ENCODE assay signal across 24 mouse cellular contexts in genomic region chr2:44045231-44045630, GRCm38 (mm10).
DNase-seq lines count a peak whose midpoint lies in the region; ATAC-seq and TF ChIP-seq lines count a peak whose summit lies in the region.
"Had no signal": no experiment of that assay in that cellular context is flagged by ENCODE, and none has a peak within 500 bp of the region (broad histone marks: within the 10 kb centered on the region; RNA-seq: fewer than 3 reads in every experiment).

No protein-coding gene starts in this region.

- no peaks in the 10 kb centered on the region for H3K27me3 ChIP-seq in lung, embryonic 14.5 days (ENCODE audit: insufficient read depth, low read length)
- H3K27me3 ChIP-seq: embryonic facial prominence, embryonic 13.5 days; embryonic facial prominence, embryonic 15.5 days; forebrain, embryonic 12.5 days had no signal

- DNase-seq in lung, embryonic 14.5 days, result peak; percentile 34
- no peak for DNase-seq in lung, adult 2 months
- peak; percentile 5 for DNase-seq in NIH3T3 (ENCODE audit: low read depth)
- peak; percentile 64 for DNase-seq in adipocyte (ENCODE audit: low spot score)
- DNase-seq in spleen, postnatal 14 days (ENCODE audit: low spot score in 2 of 2), result no peak
- DNase-seq: adrenal gland, adult 2 months; adrenal gland, postnatal 10 days; adrenal gland, postnatal 25 days; cerebellum, adult 11 months; cerebellum, adult 18-20 months; cerebellum, adult 8-10 months; cerebellum, adult 9-11 months; cerebellum, postnatal 14 days; cerebellum, postnatal 36 days; embryo, embryonic 11 days had no signal

- H3K9ac ChIP-seq in lung, embryonic 14.5 days, result no peak overlapping the region
- H3K9ac ChIP-seq: embryonic facial prominence, embryonic 13.5 days; embryonic facial prominence, embryonic 15.5 days; forebrain, embryonic 12.5 days had no signal

- no peaks in the 10 kb centered on the region for H3K9me3 ChIP-seq in lung, embryonic 14.5 days (ENCODE audit: low read depth, low read length)
- H3K9me3 ChIP-seq: embryonic facial prominence, embryonic 13.5 days; embryonic facial prominence, embryonic 15.5 days; forebrain, embryonic 10.5 days; forebrain, embryonic 12.5 days had no signal

- no peak for ATAC-seq in lung, embryonic 14.5 days (ENCODE audit: insufficient read depth)
- ATAC-seq: activated CD4-positive, CD25-positive, alpha-beta regulatory T cell, adult 4 months; forebrain, embryonic 14.5 days; forebrain, embryonic 16.5 days; Patski had no signal

- H3K4me2 ChIP-seq in lung, embryonic 14.5 days, result no peak overlapping the region
- H3K4me2 ChIP-seq: embryonic facial prominence, embryonic 13.5 days; embryonic facial prominence, embryonic 15.5 days; forebrain, embryonic 12.5 days had no signal

- TF ChIP-seq CTCF in lung, embryonic 14.5 days (IDR thresholded peaks at IDR 0.05; ENCODE audit: low read depth), result no peak
- TF ChIP-seq CTCF in lung, adult 2 months (IDR thresholded peaks at IDR 0.05; ENCODE audit: insufficient read depth, low read length), result no peak

- no peak overlapping the region for H3K4me3 ChIP-seq in lung, embryonic 14.5 days (ENCODE audit: low read depth, low read length)
- no peak overlapping the region for H3K4me3 ChIP-seq in lung, adult 2 months (replicated peaks; ENCODE audit: extremely low read depth, low read depth, low read length)
- H3K4me3 ChIP-seq: embryonic facial prominence, embryonic 13.5 days; embryonic facial prominence, embryonic 15.5 days; erythroblast, embryonic 14.5 days; forebrain, embryonic 10.5 days; forebrain, embryonic 12.5 days had no signal

- H3K27ac ChIP-seq in lung, embryonic 14.5 days (ENCODE audit: low read depth), result no peak overlapping the region
- H3K27ac ChIP-seq: embryonic facial prominence, embryonic 13.5 days; embryonic facial prominence, embryonic 15.5 days; forebrain, embryonic 10.5 days; forebrain, embryonic 12.5 days had no signal

- no peaks in the 10 kb centered on the region for H3K36me3 ChIP-seq in lung, embryonic 14.5 days (ENCODE audit: insufficient read depth)
- H3K36me3 ChIP-seq: embryonic facial prominence, embryonic 13.5 days; embryonic facial prominence, embryonic 15.5 days; forebrain, embryonic 10.5 days; forebrain, embryonic 12.5 days had no signal

- 48% methylated on average over 1 of the region's 1 CpGs for WGBS in lung, embryonic 14.5 days
- WGBS in lung, adult 2 months, result 15% methylated on average over 1 of the region's 1 CpGs

- TF ChIP-seq POLR2A in lung, adult 2 months (IDR thresholded peaks at IDR 0.05; ENCODE audit: borderline replicate concordance, extremely low read depth, low read depth, low read length), result no peak

- H3K4me1 ChIP-seq in lung, embryonic 14.5 days (ENCODE audit: insufficient read depth), result no peaks in the 10 kb centered on the region
- H3K4me1 ChIP-seq in lung, adult 2 months (ENCODE audit: control insufficient read depth, insufficient read depth, low read length), result no peaks in the 10 kb centered on the region
- H3K4me1 ChIP-seq: embryonic facial prominence, embryonic 15.5 days; forebrain, embryonic 10.5 days; forebrain, embryonic 12.5 days had no signal

Comparison
In these comparisons a context has a peak if more than half of its experiments do, and no peak if none do; other contexts are left out.
1. DNase-seq: peak in lung, embryonic 14.5 days (single experiment), NIH3T3 (single experiment) and adipocyte (single experiment); none in lung, adult 2 months (single experiment) and spleen, postnatal 14 days (0 of 2).